Mouse (Mus musculus) testis, adult 2 months (tissue): ENCODE measurements around the gene Atp1a1.

Experiments used
- CTCF ChIP-seq: fragments of 200-500 bp; IDR thresholded peaks from 2 replicates; pipeline ENCODE4 v1.5.1; 2012; ENCODE audit warnings: low read depth, mild to moderate bottlenecking, inconsistent platforms, low read length, moderate library complexity; ENCODE audit not compliant: control insufficient read depth, insufficient read depth, insufficient replicate concordance
- POLR2A ChIP-seq: fragments of 200-500 bp; IDR thresholded peaks from 2 replicates; pipeline ENCODE4 v1.6.1; 2012; ENCODE audit warnings: low read depth, mild to moderate bottlenecking, inconsistent platforms, low read length, moderate library complexity; ENCODE audit not compliant: control insufficient read depth

DNA sequence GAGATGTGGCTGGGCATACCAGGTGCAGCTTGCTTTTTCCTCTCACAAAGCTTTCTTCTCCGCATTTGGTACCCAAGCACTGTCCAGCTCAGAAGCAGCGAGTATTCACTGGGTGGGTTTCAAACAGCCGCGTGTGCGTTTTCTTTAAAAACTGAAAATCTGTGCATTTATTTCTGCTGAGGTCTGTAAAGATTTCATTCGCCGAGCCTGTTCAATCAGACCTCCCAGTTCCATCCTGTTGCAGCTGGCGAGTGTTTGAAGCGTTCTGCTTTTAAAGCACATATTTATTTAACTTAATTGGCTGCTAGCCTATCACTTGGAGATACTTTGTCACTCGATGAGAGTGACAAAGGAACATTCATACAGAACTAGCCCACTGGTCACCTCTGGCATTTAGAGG, 73.6 kb downstream of the Atp1a1 start:
- TF ChIP-seq POLR2A (no peak), CTCF (no peak)
